8 mouse cellular contexts compared by ENCODE assay signal in the genomic region with DNA sequence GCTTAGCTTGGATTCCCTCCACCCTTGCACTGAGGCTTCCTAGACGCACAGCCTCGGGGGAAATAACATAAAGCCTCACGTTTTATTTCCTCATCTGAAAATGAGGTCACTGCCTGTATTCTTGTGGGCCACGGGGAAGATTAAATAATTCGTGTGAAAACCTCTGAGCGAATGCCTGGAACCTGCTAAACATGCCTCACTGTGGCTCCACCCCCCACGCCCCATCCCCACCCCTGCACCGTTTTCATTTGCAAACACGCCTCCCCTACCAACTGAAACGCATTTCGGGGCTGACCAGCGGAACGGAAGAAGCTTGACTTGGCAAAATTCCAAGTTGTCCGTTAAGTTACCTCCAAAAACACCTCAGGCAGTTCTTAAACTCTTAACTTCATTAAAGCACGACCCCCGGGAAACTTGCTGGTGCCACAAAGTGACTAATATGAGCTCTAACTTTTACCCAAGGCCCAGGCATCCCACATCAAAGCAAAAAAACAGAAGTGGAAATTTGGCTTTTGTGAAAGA. TPM values are rescaled to one million over a fixed set of nuclear protein-coding genes. Genes with fewer than 3 reads are reported as not detected.
DNase-seq lines count a peak whose midpoint lies in the region; ATAC-seq and TF ChIP-seq lines count a peak whose summit lies in the region.

No protein-coding gene starts in this region.

- no peaks in the 10 kb centered on the region for H3K36me3 ChIP-seq in forebrain, embryonic 11.5 days (ENCODE audit: control insufficient read depth, insufficient read depth, low read length)
- H3K36me3 ChIP-seq in limb, embryonic 14.5 days (ENCODE audit: control insufficient read depth, insufficient read depth, low read length) = no peaks in the 10 kb centered on the region
- H3K36me3 ChIP-seq in stomach, postnatal 0 days (ENCODE audit: control insufficient read depth, insufficient read depth, low read length) = no peaks in the 10 kb centered on the region

- H3K27ac ChIP-seq in forebrain, embryonic 11.5 days (ENCODE audit: low read depth, low read length) = no peak overlapping the region
- H3K27ac ChIP-seq in limb, embryonic 14.5 days (replicated peaks; ENCODE audit: low read depth, low read length) = no peak overlapping the region
- H3K27ac ChIP-seq in stomach, postnatal 0 days (replicated peaks) = 0 out of 2 replicates have a peak overlapping the region, but pooled peaks have one; percentile 24

- H3K4me3 ChIP-seq in forebrain, embryonic 11.5 days (ENCODE audit: low read depth, low read length) = no peak overlapping the region
- peak overlapping the region; percentile 19 for H3K4me3 ChIP-seq in limb, embryonic 14.5 days (replicated peaks; ENCODE audit: low read length)
- H3K4me3 ChIP-seq in stomach, postnatal 0 days (ENCODE audit: low read depth, low read length) = peak overlapping the region; percentile 13; the same call in 1 of the 2 replicates

- no peak for TF ChIP-seq POLR2A in limb, embryonic 14.5 days (IDR thresholded peaks at IDR 0.05; ENCODE audit: borderline replicate concordance, extremely low read depth, insufficient read depth, insufficient read length)

- H3K4me1 ChIP-seq in forebrain, embryonic 11.5 days (replicated peaks; ENCODE audit: control insufficient read depth, insufficient read depth, low read length) = no peaks in the 10 kb centered on the region
- H3K4me1 ChIP-seq in limb, embryonic 14.5 days (ENCODE audit: control insufficient read depth, insufficient read depth, low read length) = peaks cover 16% of the 10 kb centered on the region
- H3K4me1 ChIP-seq in stomach, postnatal 0 days (replicated peaks; ENCODE audit: control insufficient read depth, insufficient read depth) = peaks cover 4% of the 10 kb centered on the region; the same call in 1 of the 2 replicates

- TF ChIP-seq EP300 in stomach, postnatal 0 days (optimal IDR thresholded peaks at IDR 0.05) = no peak

- ATAC-seq in forebrain, embryonic 11.5 days (replicated peaks; ENCODE audit: low FRiP score) = 0 out of 2 replicates have a peak, but pooled peaks have one; percentile 28
- no peak for ATAC-seq in limb, embryonic 14.5 days (ENCODE audit: low FRiP score, low read depth)
- ATAC-seq in stomach, postnatal 0 days (ENCODE audit: low FRiP score, low TSS enrichment) = peak; percentile 43

- H3K9ac ChIP-seq in forebrain, embryonic 11.5 days (ENCODE audit: low read length) = no peak overlapping the region
- H3K9ac ChIP-seq in limb, embryonic 14.5 days (ENCODE audit: low read depth, low read length, severe bottlenecking) = 0 out of 2 replicates have a peak overlapping the region, but pooled peaks have one; percentile 3
- H3K9ac ChIP-seq in stomach, postnatal 0 days (ENCODE audit: low read length) = 0 out of 2 replicates have a peak overlapping the region, but pooled peaks have one; percentile 23

- H3K9me3 ChIP-seq in forebrain, embryonic 11.5 days (ENCODE audit: control insufficient read depth, low read length) = no peaks in the 10 kb centered on the region
- no peaks in the 10 kb centered on the region for H3K9me3 ChIP-seq in limb, embryonic 14.5 days (ENCODE audit: control insufficient read depth, low read length)
- H3K9me3 ChIP-seq in stomach, postnatal 0 days (ENCODE audit: control insufficient read depth, low read length) = no peaks in the 10 kb centered on the region

- WGBS in forebrain, embryonic 11.5 days = 30% methylated on average over 16 of the region's 16 CpGs
- WGBS in limb, embryonic 14.5 days = 6% methylated on average over 16 of the region's 16 CpGs
- WGBS in stomach, postnatal 0 days = 9% methylated on average over 16 of the region's 16 CpGs

- intact Hi-C loops in heart, postnatal 25 days (cut with DNase I) = no loop called here
- intact Hi-C loops in left cerebral cortex, postnatal 10 days (cut with DNase I) = no loop called here

- peak; percentile 81 for DNase-seq in heart, adult 11 months
- DNase-seq in heart, postnatal 25 days (ENCODE audit: low spot score) = no peak
- DNase-seq in CD4-positive helper T cell, adult 2 months (ENCODE audit: low read depth, low spot score) = peak; percentile 73
- DNase-seq in forebrain, embryonic 11.5 days (ENCODE audit: low spot score) = peak; percentile 62
- DNase-seq in limb, embryonic 14.5 days (ENCODE audit: low spot score) = peak; percentile 55
- DNase-seq in stomach, postnatal 0 days (ENCODE audit: low spot score) = peak; percentile 75
- no peak for DNase-seq in left cerebral cortex, postnatal 10 days (ENCODE audit: extremely low spot score in 1 of 2, low spot score in 2 of 2)
- no peak for DNase-seq in testis, postnatal 14 days (ENCODE audit: low spot score)

- no peaks in the 10 kb centered on the region for H3K27me3 ChIP-seq in forebrain, embryonic 11.5 days (ENCODE audit: control insufficient read depth, insufficient read depth, low read length)
- no peaks in the 10 kb centered on the region for H3K27me3 ChIP-seq in limb, embryonic 14.5 days (ENCODE audit: control insufficient read depth, insufficient read depth, low read length)
- no peaks in the 10 kb centered on the region for H3K27me3 ChIP-seq in stomach, postnatal 0 days (ENCODE audit: control insufficient read depth, insufficient read depth, low read length)

- no peak overlapping the region; the same call in 1 of the 2 replicates for H3K4me2 ChIP-seq in forebrain, embryonic 11.5 days (ENCODE audit: low read depth, low read length, severe bottlenecking)
- peak overlapping the region; percentile 46 for H3K4me2 ChIP-seq in limb, embryonic 14.5 days (replicated peaks; ENCODE audit: low read depth, low read length, severe bottlenecking)
- peak overlapping the region; percentile 40 for H3K4me2 ChIP-seq in stomach, postnatal 0 days (replicated peaks; ENCODE audit: low read depth)

- no peak for TF ChIP-seq CTCF in stomach, postnatal 0 days (IDR thresholded peaks at IDR 0.05; ENCODE audit: low read depth)

RNA-seq across cellular contexts. Expression of a gene that starts 25.7 kb away (rescaled TPM):
- total RNA-seq in heart, postnatal 25 days (2021) = 1 to 10 TPM; 4.1 to 5.3 TPM
- polyA plus RNA-seq in forebrain, embryonic 11.5 days (2014; fragmentation: Nextera tagmentation; extraction: Ambion mirVana) = 4.8 and 6.9 TPM in 2 replicates
- polyA plus RNA-seq in limb, embryonic 14.5 days (2012; rRNA removed) = 4.5 and 5.4 TPM in 2 replicates
- 6.0 and 6.7 TPM in 2 replicates for polyA plus RNA-seq in limb, embryonic 14.5 days (2014; fragmentation: Nextera tagmentation; extraction: Ambion mirVana)
- 24.0 and 26.8 TPM in 2 replicates for polyA plus RNA-seq in stomach, postnatal 0 days (2015; fragmentation: Nextera tagmentation; extraction: Ambion mirVana)
- total RNA-seq in left cerebral cortex, postnatal 10 days (2021) = 1 to 10 TPM; 2.4 to 4.0 TPM

RNA-seq across cellular contexts. Expression of a gene that starts 37.3 kb away (rescaled TPM):
- total RNA-seq in heart, postnatal 25 days (2021) = 10 to 100 TPM; 92.8 to 96.6 TPM
- polyA plus RNA-seq in forebrain, embryonic 11.5 days (2014; fragmentation: Nextera tagmentation; extraction: Ambion mirVana) = 102 and 107 TPM in 2 replicates
- 75.5 and 77.4 TPM in 2 replicates for polyA plus RNA-seq in limb, embryonic 14.5 days (2012; rRNA removed)
- 109 and 112 TPM in 2 replicates for polyA plus RNA-seq in limb, embryonic 14.5 days (2014; fragmentation: Nextera tagmentation; extraction: Ambion mirVana)
- 104 and 106 TPM in 2 replicates for polyA plus RNA-seq in stomach, postnatal 0 days (2015; fragmentation: Nextera tagmentation; extraction: Ambion mirVana)
- 10 to 100 TPM; 66.2 to 68.8 TPM for total RNA-seq in left cerebral cortex, postnatal 10 days (2021)

Comparison
In these comparisons a context has a peak if more than half of its experiments do, and no peak if none do; other contexts are left out.
1. DNase-seq: peak in heart, adult 11 months (single experiment), CD4-positive helper T cell, adult 2 months (single experiment), forebrain, embryonic 11.5 days (single experiment), limb, embryonic 14.5 days (single experiment) and stomach, postnatal 0 days (single experiment); none in heart, postnatal 25 days (single experiment), left cerebral cortex, postnatal 10 days (0 of 2) and testis, postnatal 14 days (single experiment).